Mouse (Mus musculus): Measurements from ENCODE around the gene Mvb12b.

DNA sequence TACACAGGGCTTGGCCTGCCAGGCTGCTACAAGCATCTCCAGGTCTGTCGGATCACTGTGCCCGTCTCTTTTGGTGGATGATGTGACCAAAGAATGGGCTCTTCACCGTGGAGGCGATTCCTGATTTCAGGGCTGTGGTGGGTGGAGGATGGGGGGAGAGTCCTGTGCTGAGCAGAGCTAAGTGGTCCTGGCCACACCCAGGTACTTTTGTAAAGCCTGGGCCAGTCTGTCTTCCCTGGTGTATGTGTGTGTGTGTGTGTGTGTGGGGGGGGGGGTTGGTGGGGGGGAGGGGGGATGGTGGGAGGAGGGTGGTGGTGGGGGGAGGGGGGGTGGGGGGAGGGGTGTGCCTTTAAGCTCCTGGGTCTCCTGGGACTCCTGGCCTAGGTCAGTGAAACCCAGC is 174.9 kb downstream of the Mvb12b start:
- no peak for TF ChIP-seq GATA1 (IDR thresholded peaks at IDR 0.05; ENCODE audit: borderline replicate concordance, low read length)
- TF ChIP-seq CTCF (IDR thresholded peaks at IDR 0.05; ENCODE audit: low read depth, low read length), result no peak
